Comparison of ENCODE assay signal across 8 mouse cellular contexts in the genomic region with DNA sequence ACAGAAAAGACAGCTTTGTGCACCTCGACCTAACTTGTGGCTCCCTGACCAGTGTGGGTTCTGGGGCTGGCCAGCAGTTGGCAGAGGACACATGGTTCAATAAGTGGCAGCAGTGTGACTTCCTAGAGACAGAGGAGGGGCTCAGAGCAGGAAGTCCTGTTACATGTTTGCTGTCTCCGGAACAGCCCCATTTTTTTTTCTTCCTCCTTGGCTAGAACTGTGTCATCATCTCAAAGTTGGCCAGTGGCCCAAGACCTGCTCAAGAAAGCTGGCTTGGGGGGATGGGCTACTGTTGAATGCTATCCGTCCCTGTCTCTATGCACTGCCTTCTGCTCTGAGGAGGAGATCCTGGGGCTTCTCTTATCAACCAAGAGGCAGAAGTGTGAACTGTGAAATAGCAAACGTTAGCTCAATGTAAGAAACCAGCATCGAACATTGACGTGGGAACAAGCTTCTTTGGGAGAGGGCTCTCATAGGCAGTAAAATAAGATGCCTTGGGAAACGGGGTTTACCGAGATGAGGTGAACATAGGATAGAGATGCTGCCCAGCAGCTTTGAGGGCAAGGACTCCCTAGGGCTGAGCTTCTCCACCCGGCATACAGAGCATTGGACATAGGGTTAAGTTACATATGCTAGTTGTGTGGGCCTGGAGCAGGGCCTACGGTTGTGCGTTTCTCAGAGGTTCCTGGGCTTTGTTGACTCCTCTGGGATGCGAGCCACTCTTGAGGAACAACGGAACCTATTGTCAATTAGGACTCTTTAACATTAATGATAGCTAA. TPM values are rescaled to one million over a fixed set of nuclear protein-coding genes. Genes with fewer than 3 reads are reported as not detected.
DNase-seq lines count a peak whose midpoint lies in the region; ATAC-seq lines count a peak whose summit lies in the region.

No protein-coding gene starts in this region.

- intact Hi-C loops in left cerebral cortex, postnatal 4 days (cut with DNase I): no loop called here

- peak; percentile 30 for DNase-seq in CD4-positive, CD25-positive, alpha-beta regulatory T cell, adult 2 months (ENCODE audit: low read depth, low spot score)
- DNase-seq in left cerebral cortex, postnatal 4 days: peak; percentile 57
- DNase-seq in left cerebral cortex, adult 11 months (ENCODE audit: low spot score): no peak
- peak; percentile 13 to 24 for DNase-seq in kidney, adult 8-10 months
- DNase-seq in lung, postnatal 36 days: peak; percentile 56
- no peak for DNase-seq in retina, postnatal 1 day
- no peak for DNase-seq in embryo, embryonic 11 days

- ATAC-seq in CD4-positive, CD25-positive, alpha-beta regulatory T cell, adult 4 months: no peak

RNA-seq across cellular contexts. Expression of gene Nr4a3, which starts 31.9 kb away (rescaled TPM):
- polyA plus RNA-seq in CD4-positive, CD25-positive, alpha-beta regulatory T cell, adult 4 months (2017; shearing (Covaris generic)): 1 to 10 TPM; 2.2 to 2.3 TPM
- total RNA-seq in left cerebral cortex, postnatal 4 days (2021): 10 to 100 TPM; 40.2 to 46.8 TPM

RNA-seq across cellular contexts. Expression of gene Stx17, which starts 47.8 kb away (rescaled TPM):
- 10 to 100 TPM; 11.3 to 18.7 TPM for polyA plus RNA-seq in CD4-positive, CD25-positive, alpha-beta regulatory T cell, adult 4 months (2017; shearing (Covaris generic))
- 10 to 100 TPM; 31.1 to 31.6 TPM for total RNA-seq in left cerebral cortex, postnatal 4 days (2021)

Comparison
In these comparisons a context has a peak if more than half of its experiments do, and no peak if none do; other contexts are left out.
1. DNase-seq: peak in CD4-positive, CD25-positive, alpha-beta regulatory T cell, adult 2 months (single experiment), left cerebral cortex, postnatal 4 days (single experiment), kidney, adult 8-10 months (2 of 2) and lung, postnatal 36 days (single experiment); none in left cerebral cortex, adult 11 months (single experiment), retina, postnatal 1 day (single experiment) and embryo, embryonic 11 days (single experiment).